Mouse (Mus musculus) heart, embryonic 12.5 days (tissue): ENCODE results near the gene Aanat. TPM values are rescaled to one million over a fixed set of nuclear protein-coding genes. Genes with fewer than 3 reads are reported as not detected.
"Not testable (repeated sequence)": the region's sequence is repeated elsewhere in the genome, so short reads cannot be mapped to it uniquely, and the experiment has no call there.

Source experiments
- ATAC-seq: fragments of 200-750 bp; cut with Nextera tagmentation; 2 replicates; pipeline ENCODE4 v1.8.0; 2017; ENCODE audit warnings: moderate TSS enrichment, moderate library complexity; ENCODE audit not compliant: insufficient number of reproducible peaks, low FRiP score
- H3K27ac ChIP-seq: fragments of 300-500 bp; sonication (generic); 2 replicates; pipeline ENCODE4 v1.5.1; 2016; ENCODE audit warnings: mild to moderate bottlenecking, moderate library complexity; ENCODE audit not compliant: poor library complexity, severe bottlenecking
- H3K27me3 ChIP-seq: fragments of 300-500 bp; sonication (generic); replicated peaks from 2 replicates; pipeline ENCODE4 v1.6.1; 2016; ENCODE audit warnings: mild to moderate bottlenecking, moderate library complexity
- H3K36me3 ChIP-seq: fragments of 300-500 bp; sonication (generic); 2 replicates; pipeline ENCODE4 v1.6.1; 2016; ENCODE audit warnings: mild to moderate bottlenecking, moderate library complexity
- H3K4me1 ChIP-seq: fragments of 300-500 bp; sonication (generic); replicated peaks from 2 replicates; pipeline ENCODE4 v1.6.1; 2016; ENCODE audit warnings: mild to moderate bottlenecking
- H3K4me2 ChIP-seq: fragments of 300-500 bp; sonication (generic); 2 replicates; pipeline ENCODE4 v1.6.1; 2016; ENCODE audit warnings: mild to moderate bottlenecking, moderate library complexity
- H3K4me3 ChIP-seq: fragments of 300-500 bp; sonication (generic); 2 replicates; pipeline ENCODE4 v1.5.1; 2016; ENCODE audit warnings: mild to moderate bottlenecking
- H3K9ac ChIP-seq: fragments of 300-500 bp; sonication (generic); 2 replicates; pipeline ENCODE4 v1.6.1; 2016; ENCODE audit warnings: mild to moderate bottlenecking, moderate library complexity
- H3K9me3 ChIP-seq: fragments of 300-500 bp; sonication (generic); replicated peaks from 2 replicates; pipeline ENCODE4 v1.6.1; 2016; ENCODE audit warnings: mild to moderate bottlenecking, moderate library complexity
- WGBS: fragments of 180-500 bp; shearing (Covaris S2); methylation state at CpG from one replicate; pipeline ENCODE4 v1.1.7; 2016; 5-methylcytosine and 5-hydroxymethylcytosine counted together
- polyA plus RNA-seq: library from polyadenylated mRNA; unstranded; fragments of >200 nt; fragmentation: Nextera tagmentation; extraction: Ambion mirVana; gene quantifications from 2 replicates; pipeline ENCODE4 v1.2.1, GENCODE M21; 2016

Aanat gene
- polyA plus RNA-seq, 1 experiment from 2014 or later = not detected

GRCm38 (mm10) chr11:116630171-116630965 lies 44.1 kb downstream of the Aanat start:
- 27% methylated on average over 12 of the region's 12 CpGs for WGBS

GRCm38 (mm10) chr11:116632962-116633361 lies 46.7 kb downstream of the Aanat start:
- 0 out of 2 replicates have a peak overlapping the region, but pooled peaks have one; percentile 11 for H3K27ac ChIP-seq
- no peak for ATAC-seq
- H3K9ac ChIP-seq = no peak overlapping the region
- no peak overlapping the region for H3K4me2 ChIP-seq
- H3K4me1 ChIP-seq = peaks cover 18% of the 10 kb centered on the region
- H3K36me3 ChIP-seq = no peaks in the 10 kb centered on the region
- no peaks in the 10 kb centered on the region for H3K27me3 ChIP-seq
- WGBS = 82% methylated on average over 10 of the region's 10 CpGs
- H3K4me3 ChIP-seq = no peak overlapping the region
- H3K9me3 ChIP-seq = no peaks in the 10 kb centered on the region

More at GRCm38 (mm10) chr11:116630171-116630965, 44.1 kb downstream of the Aanat start:
- Histone ChIP-seq H3K27ac (peak overlapping the region; percentile 59), H3K27me3 (no peaks in the 10 kb centered on the region), H3K9me3 (no peaks in the 10 kb centered on the region), H3K9ac (no peak overlapping the region), H3K4me3 (no peak overlapping the region), H3K4me1 (peaks cover 29% of the 10 kb centered on the region), H3K4me2 (peak overlapping the region; percentile 6), H3K36me3 (no peaks in the 10 kb centered on the region)
- ATAC-seq = peak; percentile 56; the same call in 1 of the 2 replicates

GRCm38 (mm10) chr11:116636607-116637006 lies 50.4 kb downstream of the Aanat start:
- not testable (repeated sequence) for H3K9me3 ChIP-seq, ATAC-seq, H3K4me1 ChIP-seq, H3K36me3 ChIP-seq, H3K9ac ChIP-seq, H3K27me3 ChIP-seq, H3K4me3 ChIP-seq, H3K4me2 ChIP-seq, H3K27ac ChIP-seq
- 67% methylated on average over 8 of the region's 8 CpGs for WGBS

GRCm38 (mm10) chr11:116641168-116641567 lies 54.9 kb downstream of the Aanat start:
- H3K9me3 ChIP-seq = no peaks in the 10 kb centered on the region
- WGBS = 49% methylated on average over 5 of the region's 5 CpGs
- no peak for ATAC-seq
- no peak overlapping the region for H3K9ac ChIP-seq
- no peak overlapping the region for H3K4me3 ChIP-seq
- H3K27me3 ChIP-seq = no peaks in the 10 kb centered on the region
- peaks cover 17% of the 10 kb centered on the region for H3K4me1 ChIP-seq
- H3K27ac ChIP-seq = no peak overlapping the region
- no peak overlapping the region for H3K4me2 ChIP-seq
- no peaks in the 10 kb centered on the region for H3K36me3 ChIP-seq

- Histone ChIP-seq H3K36me3 (no peaks in the 10 kb centered on the region), H3K4me3 (no peak overlapping the region), H3K27ac (no peak overlapping the region), H3K27me3 (no peaks in the 10 kb centered on the region), H3K9me3 (no peaks in the 10 kb centered on the region), H3K4me2 (no peak overlapping the region), H3K4me1 (peaks cover 23% of the 10 kb centered on the region), H3K9ac (no peak overlapping the region)
- 68% methylated on average over 3 of the region's 3 CpGs for WGBS
- ATAC-seq = no peak
Measured at GRCm38 (mm10) chr11:116641731-116642130, 55.5 kb downstream of the Aanat start.

GRCm38 (mm10) chr11:116642681-116643578 lies 56.7 kb downstream of the Aanat start:
- Histone ChIP-seq H3K27me3 (no peaks in the 10 kb centered on the region), H3K4me3 (peak overlapping the region; percentile 22), H3K36me3 (no peaks in the 10 kb centered on the region), H3K4me1 (peaks cover 35% of the 10 kb centered on the region), H3K4me2 (peak overlapping the region; percentile 61), H3K9ac (no peak overlapping the region), H3K9me3 (no peaks in the 10 kb centered on the region), H3K27ac (no peak overlapping the region)
- 28% methylated on average over 14 of the region's 14 CpGs for WGBS
- peak; percentile 11; the same call in 1 of the 2 replicates for ATAC-seq

GRCm38 (mm10) chr11:116643579-116644224 lies 57.5 kb downstream of the Aanat start:
- peaks cover 43% of the 10 kb centered on the region for H3K4me1 ChIP-seq
- peak overlapping the region; percentile 22 for H3K4me3 ChIP-seq
- no peaks in the 10 kb centered on the region for H3K27me3 ChIP-seq
- ATAC-seq = 0 out of 2 replicates have a peak, but pooled peaks have one; percentile 2
- H3K9ac ChIP-seq = peak overlapping the region; percentile 20
- WGBS = 9% methylated on average over 19 of the region's 19 CpGs
- no peaks in the 10 kb centered on the region for H3K9me3 ChIP-seq
- no peak overlapping the region for H3K27ac ChIP-seq
- H3K4me2 ChIP-seq = peak overlapping the region; percentile 61
- no peaks in the 10 kb centered on the region for H3K36me3 ChIP-seq

GRCm38 (mm10) chr11:116644225-116645112 lies 58.2 kb downstream of the Aanat start:
- Histone ChIP-seq H3K27me3 (peaks cover under 1% of the 10 kb centered on the region; the same call in 1 of the 2 replicates), H3K4me1 (peaks cover 50% of the 10 kb centered on the region), H3K9ac (peak overlapping the region; percentile 20; the same call in 1 of the 2 replicates), H3K27ac (no peak overlapping the region), H3K4me2 (peak overlapping the region; percentile 61), H3K36me3 (no peaks in the 10 kb centered on the region), H3K4me3 (no peak overlapping the region), H3K9me3 (no peaks in the 10 kb centered on the region)
- WGBS = 46% methylated on average over 21 of the region's 21 CpGs
- ATAC-seq = no peak

GRCm38 (mm10) chr11:116645446-116646110 lies 59.3 kb downstream of the Aanat start:
- peaks cover 12% of the 10 kb centered on the region for H3K27me3 ChIP-seq
- H3K4me1 ChIP-seq = peaks cover 50% of the 10 kb centered on the region
- no peaks in the 10 kb centered on the region for H3K9me3 ChIP-seq
- no peak overlapping the region for H3K9ac ChIP-seq
- no peaks in the 10 kb centered on the region for H3K36me3 ChIP-seq
- no peak overlapping the region for H3K27ac ChIP-seq
- no peak overlapping the region for H3K4me2 ChIP-seq
- WGBS = 52% methylated on average over 8 of the region's 8 CpGs
- no peak for ATAC-seq
- no peak overlapping the region for H3K4me3 ChIP-seq

- no peak overlapping the region for H3K9ac ChIP-seq
- peaks cover 50% of the 10 kb centered on the region for H3K4me1 ChIP-seq
- H3K4me3 ChIP-seq = no peak overlapping the region
- H3K27ac ChIP-seq = no peak overlapping the region
- ATAC-seq = no peak
- no peaks in the 10 kb centered on the region for H3K9me3 ChIP-seq
- no peaks in the 10 kb centered on the region for H3K36me3 ChIP-seq
- WGBS = 73% methylated on average over 11 of the region's 11 CpGs
- H3K27me3 ChIP-seq = peaks cover 18% of the 10 kb centered on the region
- H3K4me2 ChIP-seq = no peak overlapping the region
Measured at GRCm38 (mm10) chr11:116646136-116646535, 59.9 kb downstream of the Aanat start.
